Comparison of ENCODE assay signal across 14 mouse cellular contexts in genomic region chr13:81332018-81332417, GRCm38 (mm10).
A peak's percentile ranks its signal among the peaks of the same experiment; 100 is the strongest.
DNase-seq lines count a peak whose midpoint lies in the region; ATAC-seq and TF ChIP-seq lines count a peak whose summit lies in the region.
"Had no signal": no experiment of that assay in that cellular context is flagged by ENCODE, and none has a peak within 500 bp of the region (broad histone marks: within the 10 kb centered on the region; RNA-seq: fewer than 3 reads in every experiment).

No protein-coding gene starts in this region.

- no peak overlapping the region for H3K4me2 ChIP-seq in liver, embryonic 11.5 days
- no peak overlapping the region for H3K4me2 ChIP-seq in intestine, postnatal 0 days (replicated peaks; ENCODE audit: low read depth)
- no peak overlapping the region for H3K4me2 ChIP-seq in liver, embryonic 14.5 days (ENCODE audit: low read depth)

- H3K36me3 ChIP-seq in liver, embryonic 11.5 days (ENCODE audit: control insufficient read depth, insufficient read depth, low read length), result no peaks in the 10 kb centered on the region
- H3K36me3 ChIP-seq in intestine, postnatal 0 days (ENCODE audit: control insufficient read depth, insufficient read depth), result no peaks in the 10 kb centered on the region
- H3K36me3 ChIP-seq in liver, embryonic 14.5 days (replicated peaks; ENCODE audit: control insufficient read depth, insufficient read depth, low read depth), result no peaks in the 10 kb centered on the region

- no peak overlapping the region for H3K9ac ChIP-seq in liver, embryonic 11.5 days (ENCODE audit: low read depth, low read length)
- no peak overlapping the region for H3K9ac ChIP-seq in intestine, postnatal 0 days (ENCODE audit: low read depth, low read length)
- no peak overlapping the region for H3K9ac ChIP-seq in liver, embryonic 14.5 days (replicated peaks)

- H3K9me3 ChIP-seq in liver, embryonic 11.5 days (ENCODE audit: control insufficient read depth, low read length), result no peaks in the 10 kb centered on the region
- no peaks in the 10 kb centered on the region for H3K9me3 ChIP-seq in intestine, postnatal 0 days (ENCODE audit: control insufficient read depth)
- H3K9me3 ChIP-seq in liver, embryonic 14.5 days (ENCODE audit: control insufficient read depth, low read length), result no peaks in the 10 kb centered on the region

- H3K27ac ChIP-seq in liver, embryonic 11.5 days (ENCODE audit: low read depth, low read length), result no peak overlapping the region
- H3K27ac ChIP-seq in intestine, postnatal 0 days (ENCODE audit: low read depth, low read length), result peak overlapping the region; percentile 47
- no peak overlapping the region for H3K27ac ChIP-seq in liver, embryonic 14.5 days

- no peaks in the 10 kb centered on the region for H3K27me3 ChIP-seq in liver, embryonic 11.5 days (replicated peaks; ENCODE audit: control insufficient read depth, insufficient read depth, low read length)
- H3K27me3 ChIP-seq in intestine, postnatal 0 days (replicated peaks; ENCODE audit: control insufficient read depth, insufficient read depth, low read length), result no peaks in the 10 kb centered on the region
- H3K27me3 ChIP-seq in liver, embryonic 14.5 days (ENCODE audit: control insufficient read depth, insufficient read depth, low read length), result no peaks in the 10 kb centered on the region
- H3K27me3 ChIP-seq: CH12.LX had no signal

- peak; percentile 64 for ATAC-seq in liver, embryonic 11.5 days (replicated peaks; ENCODE audit: low FRiP score)
- ATAC-seq in intestine, postnatal 0 days, result peak; percentile 97
- peak; percentile 39; the same call in 1 of the 2 replicates for ATAC-seq in liver, embryonic 14.5 days (ENCODE audit: insufficient read depth)

- no peak overlapping the region for H3K4me3 ChIP-seq in liver, embryonic 11.5 days (ENCODE audit: low read depth, low read length)
- no peak overlapping the region for H3K4me3 ChIP-seq in intestine, postnatal 0 days (ENCODE audit: low read depth, low read length)
- H3K4me3 ChIP-seq in liver, embryonic 14.5 days (ENCODE audit: insufficient read depth in 1 of 2, low read depth in 2 of 2, low read length in 2 of 2), result no peak overlapping the region
- H3K4me3 ChIP-seq: erythroblast, embryonic 14.5 days had no signal

- peaks cover 4% of the 10 kb centered on the region; the same call in 1 of the 2 replicates for H3K4me1 ChIP-seq in liver, embryonic 11.5 days (replicated peaks; ENCODE audit: control insufficient read depth, insufficient read depth, low read length)
- H3K4me1 ChIP-seq in intestine, postnatal 0 days (replicated peaks; ENCODE audit: control insufficient read depth, insufficient read depth, low read length), result no peaks in the 10 kb centered on the region
- peaks cover 0 to 7% of the 10 kb centered on the region in 2 experiments; a peak in 1 of 4 replicates for H3K4me1 ChIP-seq in liver, embryonic 14.5 days (replicated peaks; ENCODE audit: control insufficient read depth in 2 of 2, insufficient read depth in 2 of 2, low read length in 1 of 2)

- WGBS in liver, embryonic 11.5 days, result 25% methylated on average over 3 of the region's 3 CpGs
- WGBS in intestine, postnatal 0 days, result 9% methylated on average over 3 of the region's 3 CpGs
- 19% methylated on average over 3 of the region's 3 CpGs for WGBS in liver, embryonic 14.5 days (ENCODE audit: insufficient replicate concordance)

- TF ChIP-seq CTCF in intestine, postnatal 0 days (IDR thresholded peaks at IDR 0.05; ENCODE audit: low read depth), result no peak
- no peak for TF ChIP-seq CTCF in liver, embryonic 14.5 days (IDR thresholded peaks at IDR 0.05; ENCODE audit: low read depth)

- DNase-seq in liver, embryonic 11.5 days (ENCODE audit: low spot score), result no peak
- DNase-seq in liver, result no peak
- peak; percentile 11 for DNase-seq in embryo, embryonic 11.5 days (ENCODE audit: low read depth, low spot score)
- DNase-seq in liver, embryonic 14.5 days (ENCODE audit: low read depth in 3 of 3, low spot score in 3 of 3), result no peak
- no peak for DNase-seq in cerebellum, postnatal 25 days
- no peak for DNase-seq in left cerebral cortex, adult 9 months (ENCODE audit: low spot score in 2 of 2)
- DNase-seq in ovary, postnatal 14 days (ENCODE audit: low spot score), result no peak
- DNase-seq: gastrocnemius, postnatal 25 days; layer of hippocampus, adult 9-11 months; lung, postnatal 14 days; right cerebral cortex, adult 18-20 months had no signal

- TF ChIP-seq EP300 in liver, embryonic 14.5 days (IDR thresholded peaks at IDR 0.05; ENCODE audit: low read depth), result no peak

Comparison
In these comparisons a context has a peak if more than half of its experiments do, and no peak if none do; other contexts are left out.
1. ATAC-seq: peak in every context shown above with its lines; median percentile 97 in intestine, postnatal 0 days; 64 in liver, embryonic 11.5 days; 39 in liver, embryonic 14.5 days.